Mouse (Mus musculus): ENCODE results near the gene Perm1. TPM values are rescaled to one million over a fixed set of nuclear protein-coding genes. Genes with fewer than 3 reads are reported as not detected.

Gene Perm1
- polyA plus RNA-seq, 1 experiment: not detected

DNA sequence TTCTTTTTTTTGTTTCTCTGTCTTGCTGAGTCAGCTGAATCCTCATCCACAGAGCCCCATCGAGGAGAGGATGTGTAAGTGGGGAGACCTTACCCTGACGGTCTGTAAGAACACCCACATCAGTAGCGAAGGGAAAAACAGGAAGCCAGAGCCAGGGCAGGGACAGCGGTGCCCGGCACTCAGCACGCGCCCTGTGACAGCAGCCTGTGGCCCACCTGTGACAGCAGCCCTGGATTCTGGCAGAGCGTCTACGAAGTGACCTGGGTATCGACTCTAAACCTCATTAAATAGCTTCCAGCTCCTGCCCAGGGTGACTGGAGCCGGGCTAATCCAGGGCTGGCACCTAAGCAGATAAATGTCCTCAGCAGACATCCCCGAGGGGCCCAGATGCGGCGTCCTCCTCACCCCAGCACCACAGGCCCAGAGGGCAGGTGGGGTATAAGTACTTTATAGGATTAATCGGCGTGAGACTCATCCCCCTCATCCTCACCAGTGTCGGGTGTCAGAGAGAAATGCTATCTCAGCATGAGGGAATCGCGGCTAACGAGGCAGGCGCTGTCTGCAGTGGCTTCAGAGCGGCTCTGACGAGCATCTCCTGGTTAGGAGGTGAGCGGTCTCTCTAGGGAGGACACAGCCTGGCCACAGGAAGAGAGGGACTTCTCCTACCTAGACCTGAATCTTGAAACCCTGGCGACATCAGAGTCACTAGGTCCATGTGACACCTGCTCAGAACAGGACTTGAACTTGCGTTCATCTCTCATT, 39.6 kb downstream of the Perm1 start, which contains the start of gene Samd11:
Gene Samd11, minus strand, starts transcription at position 580 of the 762 bp plus-strand sequence.
- Histone ChIP-seq H3K4me1 (ENCODE audit: control insufficient read depth, insufficient read depth, low read length) (no peaks in the 10 kb centered on the region), H3K27ac (ENCODE audit: insufficient read depth, low read length) (no peak within 1 kb of the TSS), H3K4me3 (ENCODE audit: low read depth, low read length) (no peak within 1 kb of the TSS), H3K9ac (ENCODE audit: low read depth, poor library complexity, severe bottlenecking) (no peak within 1 kb of the TSS), H3K36me3 (ENCODE audit: control insufficient read depth, insufficient read depth, low read length, poor library complexity, severe bottlenecking) (no peaks in the 10 kb centered on the region), H3K9me3 (replicated peaks; ENCODE audit: control insufficient read depth, insufficient read depth, low read length, poor library complexity, severe bottlenecking) (no peaks in the 10 kb centered on the region), H3K27me3 (ENCODE audit: control insufficient read depth, insufficient read depth, low read length, poor library complexity, severe bottlenecking) (no peaks in the 10 kb centered on the region)
- TF ChIP-seq EP300 (IDR thresholded peaks at IDR 0.05; ENCODE audit: insufficient read depth, low read depth, low read length) (no peak), CTCF (IDR thresholded peaks at IDR 0.05; ENCODE audit: low read depth, low read length) (no peak), POLR2A (IDR thresholded peaks at IDR 0.05; ENCODE audit: insufficient read depth, low read length) (no peak)

Other genes with a start within 250 kb of the Perm1 start
- gene B3galt6, start 223.2 kb upstream of the Perm1 start, polyA plus RNA-seq (2011; ENCODE audit: insufficient read depth, insufficient read length, low read depth, missing spikeins): 2.5 and 2.6 TPM in 2 replicates
- 82.8 and 88.9 TPM in 2 replicates for gene Sdf4, start 223.0 kb upstream of the Perm1 start, polyA plus RNA-seq (2011; ENCODE audit: insufficient read depth, insufficient read length, low read depth, missing spikeins)
- 2.4 and 2.9 TPM in 2 replicates for gene Tnfrsf4, start 202.0 kb upstream of the Perm1 start, polyA plus RNA-seq (2011; ENCODE audit: insufficient read depth, insufficient read length, low read depth, missing spikeins)
- not detected in 2 replicates for gene Tnfrsf18, start 189.7 kb upstream of the Perm1 start, polyA plus RNA-seq (2011; ENCODE audit: insufficient read depth, insufficient read length, low read depth, missing spikeins)
- 2.5 and 3.3 TPM in 2 replicates for gene Ttll10, start 156.5 kb upstream of the Perm1 start, polyA plus RNA-seq (2011; ENCODE audit: insufficient read depth, insufficient read length, low read depth, missing spikeins)
- 39.7 and 47.7 TPM in 2 replicates for gene 9430015G10Rik, start 105.9 kb upstream of the Perm1 start, polyA plus RNA-seq (2011; ENCODE audit: insufficient read depth, insufficient read length, low read depth, missing spikeins)
- gene Rnf223, start 85.4 kb upstream of the Perm1 start, polyA plus RNA-seq (2011; ENCODE audit: insufficient read depth, insufficient read length, low read depth, missing spikeins): 0.27 TPM in 1 of 2 replicates, not detected in the other
- gene Agrn, start 18.4 kb upstream of the Perm1 start, polyA plus RNA-seq (2011; ENCODE audit: insufficient read depth, insufficient read length, low read depth, missing spikeins): 156 and 159 TPM in 2 replicates
- gene Isg15, start 15.1 kb upstream of the Perm1 start, polyA plus RNA-seq (2011; ENCODE audit: insufficient read depth, insufficient read length, low read depth, missing spikeins): 8.4 and 10.7 TPM in 2 replicates
- gene AW011738, start 12.6 kb upstream of the Perm1 start, polyA plus RNA-seq (2011; ENCODE audit: insufficient read depth, insufficient read length, low read depth, missing spikeins): 0.54 and 0.59 TPM in 2 replicates
- 19.1 and 21.2 TPM in 2 replicates for gene Plekhn1, start 19.0 kb downstream of the Perm1 start, polyA plus RNA-seq (2011; ENCODE audit: insufficient read depth, insufficient read length, low read depth, missing spikeins)
- 138 and 149 TPM in 2 replicates for gene Noc2l, start 20.1 kb downstream of the Perm1 start, polyA plus RNA-seq (2011; ENCODE audit: insufficient read depth, insufficient read length, low read depth, missing spikeins)
- gene Samd11, start 39.8 kb downstream of the Perm1 start, polyA plus RNA-seq (2011; ENCODE audit: insufficient read depth, insufficient read length, low read depth, missing spikeins): not detected in 2 replicates
- gene Vmn2r-ps159, start 115.2 kb downstream of the Perm1 start, polyA plus RNA-seq (2011; ENCODE audit: insufficient read depth, insufficient read length, low read depth, missing spikeins): not detected in 2 replicates

All from ES-Bruce4 (cell line).